Mouse (Mus musculus): ENCODE measurements around the gene H2-DMa. TPM values are rescaled to one million over a fixed set of nuclear protein-coding genes. Genes with fewer than 3 reads are reported as not detected.

The H2-DMa gene
- polyA plus RNA-seq, 1 experiment from 2014 or later, result 13.8 TPM

DNA sequence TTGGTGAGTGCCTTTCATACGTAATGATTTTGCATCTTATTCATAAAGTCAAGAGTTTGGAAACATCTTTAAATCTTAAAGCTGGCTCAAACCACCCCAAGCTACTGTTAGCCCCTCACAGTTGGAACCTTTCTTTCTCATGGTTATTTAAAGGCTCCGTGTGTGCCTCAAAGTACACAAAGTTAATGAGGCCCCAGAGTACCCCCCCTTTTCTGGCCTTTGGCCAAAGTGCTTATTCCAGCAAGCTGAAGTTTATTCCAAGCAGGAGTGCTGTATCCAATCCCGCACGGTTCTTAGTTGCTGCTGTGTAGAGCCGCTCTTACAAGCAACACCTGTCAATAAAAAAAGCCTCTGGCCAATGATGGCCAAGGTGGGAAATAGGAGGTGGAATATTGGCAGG, 19.8 kb upstream of the H2-DMa start:
- Histone ChIP-seq H3K27ac (ENCODE audit: low read depth, low read length) (no peak overlapping the region), H3K4me2 (replicated peaks; ENCODE audit: low read depth, low read length) (no peak overlapping the region), H3K27me3 (ENCODE audit: control insufficient read depth, insufficient read depth, low read length) (no peaks in the 10 kb centered on the region), H3K36me3 (ENCODE audit: control insufficient read depth, insufficient read depth, low read length) (no peaks in the 10 kb centered on the region), H3K9me3 (ENCODE audit: control insufficient read depth, low read length) (no peaks in the 10 kb centered on the region), H3K9ac (ENCODE audit: low read depth, low read length) (no peak overlapping the region), H3K4me3 (ENCODE audit: low read depth, low read length) (no peak overlapping the region), H3K4me1 (replicated peaks; ENCODE audit: control insufficient read depth, insufficient read depth, low read length) (no peaks in the 10 kb centered on the region)
- DNase-seq (ENCODE audit: low spot score) (no peak), ATAC-seq (ENCODE audit: low FRiP score) (no peak)
- 73% methylated on average over 5 of the region's 5 CpGs for WGBS

DNA sequence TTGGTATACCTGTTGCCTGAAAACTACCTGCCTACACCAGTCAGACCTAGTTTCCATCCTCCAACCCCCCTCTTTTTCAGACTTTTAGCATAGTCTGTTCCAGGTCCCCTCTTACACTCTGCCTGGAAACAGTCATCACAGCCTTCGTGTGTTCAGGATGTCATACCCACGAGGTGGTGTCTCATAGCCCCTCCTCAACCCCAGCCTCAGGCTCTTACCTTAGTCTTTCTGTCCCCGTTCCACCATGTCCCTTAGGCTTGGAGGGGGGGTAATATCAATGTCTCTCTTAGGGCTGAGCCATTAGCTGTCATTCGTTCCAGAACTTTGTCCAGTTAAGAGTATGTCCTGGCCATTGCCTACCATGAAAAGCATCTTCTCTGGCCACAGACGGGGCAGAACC, 18.2 kb upstream of the H2-DMa start:
- WGBS, result 34% methylated on average over 5 of the region's 5 CpGs
- Histone ChIP-seq H3K27ac (ENCODE audit: low read depth, low read length) (no peak overlapping the region), H3K4me2 (replicated peaks; ENCODE audit: low read depth, low read length) (no peak overlapping the region), H3K4me1 (replicated peaks; ENCODE audit: control insufficient read depth, insufficient read depth, low read length) (no peaks in the 10 kb centered on the region), H3K27me3 (ENCODE audit: control insufficient read depth, insufficient read depth, low read length) (no peaks in the 10 kb centered on the region), H3K9ac (ENCODE audit: low read depth, low read length) (no peak overlapping the region), H3K4me3 (ENCODE audit: low read depth, low read length) (no peak overlapping the region), H3K36me3 (ENCODE audit: control insufficient read depth, insufficient read depth, low read length) (no peaks in the 10 kb centered on the region), H3K9me3 (ENCODE audit: control insufficient read depth, low read length) (no peaks in the 10 kb centered on the region)
- no peak for DNase-seq (ENCODE audit: low spot score)
- 0 out of 2 replicates have a peak, but pooled peaks have one; percentile 2 for ATAC-seq (ENCODE audit: low FRiP score)

DNA sequence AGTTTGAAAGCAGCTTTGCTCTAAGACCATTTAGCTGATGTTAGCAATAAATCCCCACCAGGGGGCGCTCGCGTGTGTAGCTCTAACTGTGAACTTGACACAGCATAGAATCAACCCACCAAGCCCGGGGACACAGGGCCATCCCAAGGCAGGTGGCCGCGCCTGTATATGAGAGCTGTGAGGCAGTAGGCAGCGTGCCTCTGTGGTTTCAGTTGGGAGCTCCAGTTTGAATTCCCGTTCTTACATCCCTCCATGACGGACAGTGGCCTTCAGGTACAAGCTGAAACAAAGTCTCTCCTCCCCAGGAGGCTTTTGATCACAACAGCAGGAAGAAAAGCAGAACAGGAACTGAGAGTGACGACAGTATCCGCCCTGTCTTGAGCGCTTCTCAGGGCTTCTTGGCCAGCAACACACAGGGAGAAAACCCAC, 17.7 kb upstream of the H2-DMa start:
- H3K27me3 ChIP-seq (ENCODE audit: control insufficient read depth, insufficient read depth, low read length), result no peaks in the 10 kb centered on the region
- H3K27ac ChIP-seq (ENCODE audit: low read depth, low read length), result no peak overlapping the region
- no peak overlapping the region; the same call in 1 of the 2 replicates for H3K4me3 ChIP-seq (ENCODE audit: low read depth, low read length)
- no peaks in the 10 kb centered on the region for H3K4me1 ChIP-seq (replicated peaks; ENCODE audit: control insufficient read depth, insufficient read depth, low read length)
- H3K36me3 ChIP-seq (ENCODE audit: control insufficient read depth, insufficient read depth, low read length), result no peaks in the 10 kb centered on the region
- peak overlapping the region; percentile 15; the same call in 1 of the 2 replicates for H3K4me2 ChIP-seq (replicated peaks; ENCODE audit: low read depth, low read length)
- ATAC-seq (ENCODE audit: low FRiP score), result peak; percentile 72
- DNase-seq (ENCODE audit: low spot score), result peak; percentile 98
- H3K9ac ChIP-seq (ENCODE audit: low read depth, low read length), result no peak overlapping the region
- 8% methylated on average over 12 of the region's 12 CpGs for WGBS
- no peaks in the 10 kb centered on the region for H3K9me3 ChIP-seq (ENCODE audit: control insufficient read depth, low read length)

DNA sequence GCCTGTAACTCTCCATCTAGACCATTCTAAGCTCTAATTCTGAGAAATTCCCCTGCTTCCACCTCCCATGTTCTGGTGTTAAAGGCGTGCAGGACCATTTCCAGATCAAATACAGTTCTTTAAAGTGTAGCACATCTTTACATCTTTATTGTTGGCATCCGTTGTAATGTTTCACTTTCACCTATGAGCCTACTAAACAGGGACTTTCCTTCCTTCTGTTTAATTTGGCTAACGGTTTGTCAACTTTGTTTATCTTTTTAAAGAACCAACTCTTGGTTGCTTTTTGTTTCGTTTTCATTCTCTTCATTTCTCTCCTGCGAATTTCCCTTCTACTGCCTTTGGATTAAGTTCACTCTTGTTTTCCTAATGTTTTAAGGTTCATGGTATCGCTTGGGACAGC, 16.5 kb upstream of the H2-DMa start:
- H3K4me3 ChIP-seq (ENCODE audit: low read depth, low read length), result no peak overlapping the region
- H3K27me3 ChIP-seq (ENCODE audit: control insufficient read depth, insufficient read depth, low read length), result no peaks in the 10 kb centered on the region
- H3K4me1 ChIP-seq (replicated peaks; ENCODE audit: control insufficient read depth, insufficient read depth, low read length), result no peaks in the 10 kb centered on the region
- no peak overlapping the region for H3K27ac ChIP-seq (ENCODE audit: low read depth, low read length)
- no peak overlapping the region for H3K4me2 ChIP-seq (replicated peaks; ENCODE audit: low read depth, low read length)
- no peaks in the 10 kb centered on the region for H3K9me3 ChIP-seq (ENCODE audit: control insufficient read depth, low read length)
- H3K9ac ChIP-seq (ENCODE audit: low read depth, low read length), result no peak overlapping the region
- ATAC-seq (ENCODE audit: low FRiP score), result no peak
- 88% methylated on average over 6 of the region's 6 CpGs for WGBS
- H3K36me3 ChIP-seq (ENCODE audit: control insufficient read depth, insufficient read depth, low read length), result no peaks in the 10 kb centered on the region
- no peak for DNase-seq (ENCODE audit: low spot score)

DNA sequence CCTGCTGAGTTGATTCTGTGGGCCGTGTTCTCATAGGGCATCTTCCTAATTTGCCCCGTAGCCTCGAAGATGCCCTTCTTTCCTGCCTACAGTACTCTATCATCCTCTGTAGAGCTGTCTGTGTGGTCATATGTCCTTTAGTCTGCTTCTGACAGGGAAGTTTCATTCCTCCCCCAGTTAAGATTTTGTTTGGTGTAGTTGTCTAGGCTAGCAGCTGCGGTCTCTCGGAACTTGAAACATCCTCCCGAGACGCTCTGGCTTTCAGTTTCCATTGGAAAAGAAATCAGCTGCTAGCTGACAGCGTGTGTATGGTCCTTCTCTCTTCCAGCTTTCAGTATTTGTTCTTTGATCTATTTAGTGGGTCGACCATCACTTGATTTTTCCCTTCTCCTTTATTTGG, 14.5 kb upstream of the H2-DMa start:
- Histone ChIP-seq H3K9ac (ENCODE audit: low read depth, low read length) (no peak overlapping the region), H3K27ac (ENCODE audit: low read depth, low read length) (no peak overlapping the region), H3K9me3 (ENCODE audit: control insufficient read depth, low read length) (no peaks in the 10 kb centered on the region), H3K4me3 (ENCODE audit: low read depth, low read length) (no peak overlapping the region), H3K4me2 (replicated peaks; ENCODE audit: low read depth, low read length) (no peak overlapping the region), H3K4me1 (replicated peaks; ENCODE audit: control insufficient read depth, insufficient read depth, low read length) (no peaks in the 10 kb centered on the region), H3K27me3 (ENCODE audit: control insufficient read depth, insufficient read depth, low read length) (no peaks in the 10 kb centered on the region), H3K36me3 (ENCODE audit: control insufficient read depth, insufficient read depth, low read length) (no peaks in the 10 kb centered on the region)
- ATAC-seq (ENCODE audit: low FRiP score) (no peak), DNase-seq (ENCODE audit: low spot score) (no peak)
- WGBS, result 88% methylated on average over 9 of the region's 9 CpGs

DNA sequence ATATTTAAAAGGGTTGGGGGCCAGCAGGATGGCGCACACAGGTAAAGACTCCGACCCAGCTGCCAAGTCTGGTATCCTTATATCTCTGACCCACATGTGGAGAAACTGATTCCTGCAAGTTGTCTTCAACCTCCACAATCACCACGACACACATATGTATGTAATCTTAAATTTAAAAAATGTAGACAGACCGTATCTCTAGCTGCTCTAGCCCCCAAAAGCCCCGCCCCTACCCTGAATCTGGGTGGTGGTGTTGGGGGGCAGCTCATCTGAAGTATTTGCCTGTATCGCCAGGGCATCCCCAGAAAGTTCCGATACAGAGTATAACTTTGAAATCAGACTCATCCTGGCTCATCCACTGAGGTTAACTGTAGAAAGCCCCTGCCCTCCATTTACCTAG, 12.8 kb upstream of the H2-DMa start:
- no peak for DNase-seq (ENCODE audit: low spot score)
- no peak overlapping the region for H3K4me2 ChIP-seq (replicated peaks; ENCODE audit: low read depth, low read length)
- no peak for ATAC-seq (ENCODE audit: low FRiP score)

DNA sequence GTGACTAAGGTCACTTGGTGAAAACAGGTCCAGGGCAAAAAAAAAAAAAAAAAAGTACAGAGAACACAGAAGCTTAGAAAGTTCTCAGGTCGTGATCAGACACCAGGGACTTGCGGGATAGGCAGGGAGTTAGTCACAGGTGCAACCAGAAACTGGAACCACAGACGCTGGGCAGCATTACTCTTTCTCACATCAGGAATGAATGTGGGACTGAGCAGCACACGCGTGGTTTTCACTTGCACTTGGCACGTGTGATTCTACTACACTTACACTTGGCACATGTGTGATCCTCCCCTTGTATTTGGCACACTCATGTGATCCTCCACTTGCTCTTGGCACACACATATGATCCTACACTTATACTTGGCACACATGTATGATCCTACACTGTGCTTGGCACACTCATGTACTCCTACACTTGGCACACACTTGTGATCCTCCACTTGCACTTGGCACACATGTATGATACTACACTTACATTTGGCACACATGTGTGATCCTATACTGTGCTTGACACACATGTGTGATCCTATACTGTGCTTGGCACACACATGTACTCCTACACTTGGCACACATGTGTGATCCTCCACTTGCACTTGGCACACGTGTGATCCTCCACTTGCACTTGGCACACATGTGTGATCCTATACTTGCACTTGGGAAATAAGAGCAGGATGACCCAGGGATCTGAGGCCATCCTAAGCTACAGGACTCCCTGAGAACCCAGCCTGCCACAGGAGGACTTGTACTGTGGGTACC, 12.1 kb upstream of the H2-DMa start:
- no peak overlapping the region for H3K4me3 ChIP-seq (ENCODE audit: low read depth, low read length)
- no peak overlapping the region for H3K4me2 ChIP-seq (replicated peaks; ENCODE audit: low read depth, low read length)
- no peaks in the 10 kb centered on the region for H3K27me3 ChIP-seq (ENCODE audit: control insufficient read depth, insufficient read depth, low read length)
- H3K9ac ChIP-seq (ENCODE audit: low read depth, low read length), result no peak overlapping the region
- H3K36me3 ChIP-seq (ENCODE audit: control insufficient read depth, insufficient read depth, low read length), result peaks cover 7% of the 10 kb centered on the region; the same call in 1 of the 2 replicates
- H3K27ac ChIP-seq (ENCODE audit: low read depth, low read length), result no peak overlapping the region
- no peaks in the 10 kb centered on the region for H3K4me1 ChIP-seq (replicated peaks; ENCODE audit: control insufficient read depth, insufficient read depth, low read length)
- 91% methylated on average over 7 of the region's 7 CpGs for WGBS
- H3K9me3 ChIP-seq (ENCODE audit: control insufficient read depth, low read length), result no peaks in the 10 kb centered on the region
- no peak for ATAC-seq (ENCODE audit: low FRiP score)
- no peak for DNase-seq (ENCODE audit: low spot score)

More for the DNA sequence above, 12.8 kb upstream of the H2-DMa start:
- Histone ChIP-seq H3K9ac (ENCODE audit: low read depth, low read length) (no peak overlapping the region), H3K4me3 (ENCODE audit: low read depth, low read length) (no peak overlapping the region), H3K27me3 (ENCODE audit: control insufficient read depth, insufficient read depth, low read length) (no peaks in the 10 kb centered on the region), H3K9me3 (ENCODE audit: control insufficient read depth, low read length) (no peaks in the 10 kb centered on the region), H3K4me1 (replicated peaks; ENCODE audit: control insufficient read depth, insufficient read depth, low read length) (no peaks in the 10 kb centered on the region), H3K27ac (ENCODE audit: low read depth, low read length) (no peak overlapping the region), H3K36me3 (ENCODE audit: control insufficient read depth, insufficient read depth, low read length) (peaks cover 1% of the 10 kb centered on the region; the same call in 1 of the 2 replicates)
- 88% methylated on average over 7 of the region's 7 CpGs for WGBS

DNA sequence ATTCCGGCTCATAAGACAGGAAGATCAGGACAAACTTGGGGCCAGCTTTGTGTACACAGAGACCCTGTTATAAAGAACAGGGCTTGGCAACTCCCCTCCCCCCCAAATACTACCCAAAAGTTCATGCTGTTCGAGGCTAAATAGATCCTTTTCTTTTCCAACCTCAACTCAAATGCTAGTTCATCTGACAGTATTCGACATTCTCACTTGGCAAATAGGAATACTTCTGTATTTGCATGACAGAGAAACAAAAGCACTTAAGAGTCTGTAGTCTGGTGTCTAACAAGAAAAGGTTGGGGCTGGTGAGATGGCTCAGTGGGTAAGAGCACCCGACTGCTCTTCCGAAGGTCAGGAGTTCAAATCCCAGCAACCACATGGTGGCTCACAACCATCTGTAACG, 10.9 kb upstream of the H2-DMa start:
- Histone ChIP-seq H3K4me3 (ENCODE audit: low read depth, low read length) (no peak overlapping the region), H3K27me3 (ENCODE audit: control insufficient read depth, insufficient read depth, low read length) (no peaks in the 10 kb centered on the region), H3K27ac (ENCODE audit: low read depth, low read length) (no peak overlapping the region), H3K9me3 (ENCODE audit: control insufficient read depth, low read length) (no peaks in the 10 kb centered on the region), H3K4me2 (replicated peaks; ENCODE audit: low read depth, low read length) (no peak overlapping the region), H3K4me1 (replicated peaks; ENCODE audit: control insufficient read depth, insufficient read depth, low read length) (no peaks in the 10 kb centered on the region), H3K9ac (ENCODE audit: low read depth, low read length) (no peak overlapping the region), H3K36me3 (ENCODE audit: control insufficient read depth, insufficient read depth, low read length) (peaks cover 19% of the 10 kb centered on the region)
- 87% methylated on average over 5 of the region's 6 CpGs for WGBS
- ATAC-seq (ENCODE audit: low FRiP score) (no peak), DNase-seq (ENCODE audit: low spot score) (no peak)

Data from hindbrain, embryonic 11.5 days (tissue).